Mouse (Mus musculus): ENCODE measurements around the gene Olfr701. TPM values are rescaled to one million over a fixed set of nuclear protein-coding genes. Genes with fewer than 3 reads are reported as not detected.

Gene Olfr701
- polyA plus RNA-seq (2015; fragmentation: Nextera tagmentation; extraction: Ambion mirVana): not detected in 2 replicates

- ATAC-seq: no peak
- no peak within 1 kb of the TSS for H3K4me3 ChIP-seq (ENCODE audit: low read depth, low read length)
- H3K27ac ChIP-seq (ENCODE audit: low read length): no peak within 1 kb of the TSS
- no peak within 1 kb of the TSS for H3K4me2 ChIP-seq (ENCODE audit: low read length)
- no peaks in the 10 kb centered on the region for H3K9me3 ChIP-seq (replicated peaks; ENCODE audit: control insufficient read depth, low read length, poor library complexity, severe bottlenecking)
- no peaks in the 10 kb centered on the region for H3K4me1 ChIP-seq (ENCODE audit: control insufficient read depth, insufficient read depth, low read length)
- H3K36me3 ChIP-seq (ENCODE audit: control insufficient read depth, insufficient read depth, low read length): no peaks in the 10 kb centered on the region
- H3K27me3 ChIP-seq (ENCODE audit: control insufficient read depth, insufficient read depth, low read depth, low read length): no peaks in the 10 kb centered on the region
- 74% methylated on average over 2 of the region's 2 CpGs for WGBS
- H3K9ac ChIP-seq (ENCODE audit: low read depth, low read length): no peak within 1 kb of the TSS
Measured at GRCm38 (mm10) chr7:106813829-106814228, at the start of gene Olfr701. Gene Olfr701 (plus strand): TSS chr7:106814129.

DNA sequence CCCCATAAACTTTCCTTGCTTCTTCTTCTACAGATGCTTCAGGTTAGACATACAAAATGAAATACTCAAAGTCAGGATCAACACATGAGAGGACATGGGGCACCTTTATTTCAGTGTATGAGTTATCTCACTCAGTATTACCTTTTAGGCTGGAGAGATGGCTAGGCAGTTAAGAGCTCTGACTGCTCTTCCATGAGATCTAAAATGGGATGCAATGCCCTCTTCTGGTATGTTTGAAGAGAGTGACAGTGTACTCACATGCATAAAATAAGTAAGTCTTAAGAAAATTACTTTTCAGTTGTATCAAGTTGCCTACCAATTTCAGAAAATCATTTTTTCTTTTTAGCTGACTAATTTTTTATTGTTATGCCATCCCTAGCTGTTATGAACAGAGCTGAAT, 25.6 kb upstream of the Olfr701 start:
- Histone ChIP-seq H3K9ac (ENCODE audit: low read depth, low read length) (no peak overlapping the region), H3K36me3 (ENCODE audit: control insufficient read depth, insufficient read depth, low read length) (no peaks in the 10 kb centered on the region), H3K4me1 (ENCODE audit: control insufficient read depth, insufficient read depth, low read length) (no peaks in the 10 kb centered on the region), H3K4me2 (ENCODE audit: low read length) (no peak overlapping the region), H3K27me3 (ENCODE audit: control insufficient read depth, insufficient read depth, low read depth, low read length) (no peaks in the 10 kb centered on the region), H3K4me3 (ENCODE audit: low read depth, low read length) (no peak overlapping the region), H3K9me3 (replicated peaks; ENCODE audit: control insufficient read depth, low read length, poor library complexity, severe bottlenecking) (no peaks in the 10 kb centered on the region), H3K27ac (ENCODE audit: low read length) (no peak overlapping the region)
- no peak for ATAC-seq

- Histone ChIP-seq H3K4me2 (ENCODE audit: low read length) (no peak within 1 kb of the TSS), H3K36me3 (ENCODE audit: control insufficient read depth, insufficient read depth, low read length) (no peaks in the 10 kb centered on the region), H3K27ac (ENCODE audit: low read length) (no peak within 1 kb of the TSS), H3K9ac (ENCODE audit: low read depth, low read length) (no peak within 1 kb of the TSS), H3K4me3 (ENCODE audit: low read depth, low read length) (no peak within 1 kb of the TSS), H3K4me1 (ENCODE audit: control insufficient read depth, insufficient read depth, low read length) (no peaks in the 10 kb centered on the region), H3K9me3 (replicated peaks; ENCODE audit: control insufficient read depth, low read length, poor library complexity, severe bottlenecking) (no peaks in the 10 kb centered on the region), H3K27me3 (ENCODE audit: control insufficient read depth, insufficient read depth, low read depth, low read length) (no peaks in the 10 kb centered on the region)
- 91% methylated on average over 1 of the region's 1 CpGs for WGBS
- no peak for ATAC-seq
Measured at GRCm38 (mm10) chr7:106793098-106793497, 20.8 kb upstream of the Olfr701 start, which contains the start of gene Olfr699. Gene Olfr699 (minus strand): TSS chr7:106793198.

- no peaks in the 10 kb centered on the region for H3K36me3 ChIP-seq (ENCODE audit: control insufficient read depth, insufficient read depth, low read length)
- ATAC-seq: no peak
- H3K27me3 ChIP-seq (ENCODE audit: control insufficient read depth, insufficient read depth, low read depth, low read length): no peaks in the 10 kb centered on the region
- WGBS: 88% methylated on average over 1 of the region's 1 CpGs
- no peaks in the 10 kb centered on the region for H3K9me3 ChIP-seq (replicated peaks; ENCODE audit: control insufficient read depth, low read length, poor library complexity, severe bottlenecking)
- no peak within 1 kb of the TSS for H3K4me3 ChIP-seq (ENCODE audit: low read depth, low read length)
- no peak within 1 kb of the TSS for H3K4me2 ChIP-seq (ENCODE audit: low read length)
- no peak within 1 kb of the TSS for H3K9ac ChIP-seq (ENCODE audit: low read depth, low read length)
- H3K4me1 ChIP-seq (ENCODE audit: control insufficient read depth, insufficient read depth, low read length): no peaks in the 10 kb centered on the region
- H3K27ac ChIP-seq (ENCODE audit: low read length): no peak within 1 kb of the TSS
Measured at GRCm38 (mm10) chr7:106808734-106809133, 5.2 kb upstream of the Olfr701 start, which contains the start of gene Olfr700. Gene Olfr700 (minus strand): TSS chr7:106808834.

DNA sequence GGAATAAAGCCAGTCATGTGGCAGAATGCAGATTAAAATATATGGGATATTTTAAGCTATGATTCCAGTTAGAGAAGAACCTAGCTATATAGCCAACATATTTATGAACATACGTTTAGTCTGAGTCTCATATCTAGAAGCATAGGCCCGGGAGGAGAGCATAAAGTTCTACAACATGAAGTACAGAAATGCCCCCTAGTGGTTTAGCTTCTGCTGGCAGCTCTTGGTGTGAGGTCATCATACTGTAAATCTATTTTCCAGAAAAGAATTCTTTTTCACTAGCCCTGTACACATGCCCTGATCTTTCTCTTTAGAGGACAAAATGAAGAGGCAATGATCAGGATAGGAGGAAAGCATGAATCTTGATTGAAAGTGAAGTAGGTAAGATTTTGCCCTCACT, 1.8 kb downstream of the Olfr701 start:
- Histone ChIP-seq H3K27me3 (ENCODE audit: control insufficient read depth, insufficient read depth, low read depth, low read length) (no peaks in the 10 kb centered on the region), H3K9ac (ENCODE audit: low read depth, low read length) (no peak overlapping the region), H3K4me2 (ENCODE audit: low read length) (no peak overlapping the region), H3K27ac (ENCODE audit: low read length) (no peak overlapping the region), H3K36me3 (ENCODE audit: control insufficient read depth, insufficient read depth, low read length) (no peaks in the 10 kb centered on the region), H3K4me1 (ENCODE audit: control insufficient read depth, insufficient read depth, low read length) (no peaks in the 10 kb centered on the region), H3K4me3 (ENCODE audit: low read depth, low read length) (no peak overlapping the region), H3K9me3 (replicated peaks; ENCODE audit: control insufficient read depth, low read length, poor library complexity, severe bottlenecking) (no peaks in the 10 kb centered on the region)
- WGBS: 64% methylated on average over 2 of the region's 2 CpGs
- ATAC-seq: no peak

DNA sequence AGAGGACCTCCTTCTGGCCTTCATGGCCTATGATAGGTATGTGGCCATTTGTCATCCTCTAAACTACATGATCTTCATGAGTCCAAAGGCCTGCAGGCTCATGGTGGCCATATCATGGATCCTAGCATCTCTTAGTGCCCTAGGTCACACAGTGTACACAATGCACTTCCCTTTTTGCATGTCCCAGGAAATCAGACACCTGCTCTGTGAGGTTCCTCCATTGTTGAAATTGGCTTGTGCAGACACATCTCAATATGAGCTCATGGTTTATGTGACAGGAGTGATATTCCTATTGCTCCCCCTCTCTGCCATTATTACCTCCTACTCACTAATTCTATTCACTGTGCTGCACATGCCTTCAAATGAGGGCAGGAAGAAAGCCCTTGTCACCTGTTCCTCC, 4.5 kb downstream of the Olfr701 start:
- no peaks in the 10 kb centered on the region for H3K27me3 ChIP-seq (ENCODE audit: control insufficient read depth, insufficient read depth, low read depth, low read length)
- no peak overlapping the region for H3K9ac ChIP-seq (ENCODE audit: low read depth, low read length)
- no peak overlapping the region for H3K4me2 ChIP-seq (ENCODE audit: low read length)
- no peaks in the 10 kb centered on the region for H3K9me3 ChIP-seq (replicated peaks; ENCODE audit: control insufficient read depth, low read length, poor library complexity, severe bottlenecking)
- H3K4me3 ChIP-seq (ENCODE audit: low read depth, low read length): no peak overlapping the region
- no peaks in the 10 kb centered on the region for H3K4me1 ChIP-seq (ENCODE audit: control insufficient read depth, insufficient read depth, low read length)
- H3K36me3 ChIP-seq (ENCODE audit: control insufficient read depth, insufficient read depth, low read length): no peaks in the 10 kb centered on the region
- no peak overlapping the region for H3K27ac ChIP-seq (ENCODE audit: low read length)
- no peak for ATAC-seq

- Histone ChIP-seq H3K4me1 (ENCODE audit: control insufficient read depth, insufficient read depth, low read length) (no peaks in the 10 kb centered on the region), H3K9me3 (replicated peaks; ENCODE audit: control insufficient read depth, low read length, poor library complexity, severe bottlenecking) (no peaks in the 10 kb centered on the region), H3K9ac (ENCODE audit: low read depth, low read length) (no peak within 1 kb of the TSS), H3K4me2 (ENCODE audit: low read length) (no peak within 1 kb of the TSS), H3K4me3 (ENCODE audit: low read depth, low read length) (no peak within 1 kb of the TSS), H3K27me3 (ENCODE audit: control insufficient read depth, insufficient read depth, low read depth, low read length) (no peaks in the 10 kb centered on the region), H3K36me3 (ENCODE audit: control insufficient read depth, insufficient read depth, low read length) (no peaks in the 10 kb centered on the region), H3K27ac (ENCODE audit: low read length) (no peak within 1 kb of the TSS)
- no peak for ATAC-seq
Measured at GRCm38 (mm10) chr7:106833793-106834192, 19.9 kb downstream of the Olfr701 start, which contains the start of gene Olfr702. Gene Olfr702 (minus strand): TSS chr7:106833893.

- Histone ChIP-seq H3K4me2 (ENCODE audit: low read length) (no peak within 1 kb of the TSS), H3K4me1 (ENCODE audit: control insufficient read depth, insufficient read depth, low read length) (no peaks in the 10 kb centered on the region), H3K9ac (ENCODE audit: low read depth, low read length) (no peak within 1 kb of the TSS), H3K27me3 (ENCODE audit: control insufficient read depth, insufficient read depth, low read depth, low read length) (no peaks in the 10 kb centered on the region), H3K27ac (ENCODE audit: low read length) (no peak within 1 kb of the TSS), H3K9me3 (replicated peaks; ENCODE audit: control insufficient read depth, low read length, poor library complexity, severe bottlenecking) (no peaks in the 10 kb centered on the region), H3K4me3 (ENCODE audit: low read depth, low read length) (no peak within 1 kb of the TSS), H3K36me3 (ENCODE audit: control insufficient read depth, insufficient read depth, low read length) (no peaks in the 10 kb centered on the region)
- WGBS: 68% methylated on average over 2 of the region's 2 CpGs
- ATAC-seq: no peak
Measured at GRCm38 (mm10) chr7:106843060-106843459, 29.1 kb downstream of the Olfr701 start, which contains the start of gene Olfr703. Gene Olfr703 (plus strand): TSS chr7:106843360.

DNA sequence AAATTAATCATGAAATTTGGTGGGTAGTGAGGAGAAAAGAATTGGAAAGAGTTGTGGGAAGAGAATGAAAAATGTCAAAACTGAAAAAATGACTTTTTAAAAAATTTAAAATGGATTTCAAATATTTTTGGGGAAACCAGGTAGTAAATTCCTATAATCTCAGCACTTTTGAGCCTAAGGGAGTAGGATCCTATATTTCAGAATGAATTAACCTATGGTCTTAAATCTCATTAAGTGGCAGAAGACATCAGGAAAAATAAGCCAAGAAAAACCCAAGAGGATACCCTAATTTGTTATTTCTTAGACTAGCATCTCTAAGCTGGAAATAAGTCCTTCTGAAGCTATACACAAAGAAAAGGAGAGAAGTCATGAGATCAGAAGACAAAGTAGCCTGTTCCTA, 49.0 kb downstream of the Olfr701 start, which contains the start of gene Olfr704:
Gene Olfr704, plus strand, starts transcription at position 301 of the 400 bp plus-strand sequence.
- Histone ChIP-seq H3K4me2 (ENCODE audit: low read length) (no peak within 1 kb of the TSS), H3K9ac (ENCODE audit: low read depth, low read length) (no peak within 1 kb of the TSS), H3K4me1 (ENCODE audit: control insufficient read depth, insufficient read depth, low read length) (no peaks in the 10 kb centered on the region), H3K4me3 (ENCODE audit: low read depth, low read length) (no peak within 1 kb of the TSS), H3K36me3 (ENCODE audit: control insufficient read depth, insufficient read depth, low read length) (no peaks in the 10 kb centered on the region), H3K27ac (ENCODE audit: low read length) (no peak within 1 kb of the TSS), H3K9me3 (replicated peaks; ENCODE audit: control insufficient read depth, low read length, poor library complexity, severe bottlenecking) (peaks cover 2% of the 10 kb centered on the region; the same call in 1 of the 2 replicates), H3K27me3 (ENCODE audit: control insufficient read depth, insufficient read depth, low read depth, low read length) (no peaks in the 10 kb centered on the region)
- no peak for ATAC-seq

All from midbrain, embryonic 16.5 days (tissue).